Mouse (Mus musculus) lung, adult 2 months (tissue): ENCODE data around the gene Zfp641.

Source experiments
- CTCF ChIP-seq: fragments of 200-500 bp; IDR thresholded peaks from 2 replicates; pipeline ENCODE4 v1.5.1; 2011; ENCODE audit warnings: mild to moderate bottlenecking, low read length, control low read depth; ENCODE audit not compliant: insufficient read depth
- POLR2A ChIP-seq: fragments of 200-500 bp; IDR thresholded peaks from 2 replicates; pipeline ENCODE4 v1.6.1; 2011; ENCODE audit warnings: low read depth, mild to moderate bottlenecking, control low read depth, low read length, borderline replicate concordance; ENCODE audit errors: extremely low read depth

GRCm38 (mm10) chr15:98293651-98294050, 2.3 kb downstream of the Zfp641 start:
- no peak for TF ChIP-seq CTCF
- TF ChIP-seq POLR2A, result no peak
